Mouse (Mus musculus): ENCODE results near the gene Zmym6. TPM values are rescaled to one million over a fixed set of nuclear protein-coding genes. Genes with fewer than 3 reads are reported as not detected.

The Zmym6 gene
- total RNA-seq (2014; rRNA removed) (6.8 and 7.2 TPM in 2 replicates), polyA plus RNA-seq (2012; rRNA removed) (0.98 and 1.4 TPM in 2 replicates)

GRCm38 (mm10) chr4:127076875-127077548 is at the start of gene Zmym6:
Gene Zmym6, plus strand, starts transcription at chr4:127077383.
- peaks cover 3% of the 10 kb centered on the region; the same call in 1 of the 2 replicates for H3K4me1 ChIP-seq (ENCODE audit: control insufficient read depth, insufficient read depth, low read length)
- H3K27ac ChIP-seq (replicated peaks; ENCODE audit: insufficient read depth, low read depth, low read length): peak within 1 kb of the TSS; percentile 64
- H3K79me2 ChIP-seq (ENCODE audit: control insufficient read depth, insufficient read depth, low read length): no peaks in the 10 kb centered on the region
- WGBS: 1% methylated on average over 46 of the region's 46 CpGs
- TF ChIP-seq POLR2A (IDR thresholded peaks at IDR 0.05; ENCODE audit: extremely low read depth, insufficient read depth, low read length) (0 out of 2 replicates have a peak, but pooled peaks have one; percentile 43), CTCF (IDR thresholded peaks at IDR 0.05; ENCODE audit: low read depth, low read length) (no peak)
- H3K36me3 ChIP-seq (ENCODE audit: control insufficient read depth, insufficient read depth, low read length): no peaks in the 10 kb centered on the region
- H3K4me3 ChIP-seq (ENCODE audit: insufficient read depth, low read depth, low read length): peak within 1 kb of the TSS; percentile 59
- H3K27me3 ChIP-seq (ENCODE audit: control insufficient read depth, insufficient read depth, low read length): no peaks in the 10 kb centered on the region
- peak; percentile 85 for DNase-seq (ENCODE audit: extremely low read depth, low read depth, low spot score)
- peak within 1 kb of the TSS; percentile 39 for H3K9ac ChIP-seq (ENCODE audit: low read depth, low read length)

DNA sequence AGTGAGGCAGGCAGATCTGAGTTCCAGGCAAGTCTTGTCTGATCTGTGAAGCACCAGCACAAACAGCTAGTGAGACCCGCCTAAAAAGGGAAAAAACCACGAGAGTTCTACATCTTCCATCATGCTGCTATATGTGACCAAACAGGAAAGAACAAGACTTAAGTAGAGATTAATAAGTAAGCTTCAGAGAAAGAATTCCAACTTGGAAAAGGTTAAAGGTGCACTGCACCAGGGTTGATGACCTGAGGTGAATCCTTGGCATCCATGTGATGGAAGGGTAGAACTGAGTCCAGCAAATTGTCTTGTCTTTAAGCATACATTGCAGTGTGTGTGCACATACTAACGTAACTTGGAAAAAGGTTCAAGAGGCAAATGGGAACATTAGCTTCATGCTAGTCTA is 40.0 kb upstream of the Zmym6 start:
- Histone ChIP-seq H3K4me3 (ENCODE audit: insufficient read depth, low read depth, low read length) (no peak overlapping the region), H3K27me3 (ENCODE audit: control insufficient read depth, insufficient read depth, low read length) (no peaks in the 10 kb centered on the region), H3K27ac (replicated peaks; ENCODE audit: insufficient read depth, low read depth, low read length) (no peak overlapping the region), H3K9ac (ENCODE audit: low read depth, low read length) (no peak overlapping the region), H3K36me3 (ENCODE audit: control insufficient read depth, insufficient read depth, low read length) (peaks cover 70% of the 10 kb centered on the region), H3K79me2 (ENCODE audit: control insufficient read depth, insufficient read depth, low read length) (no peaks in the 10 kb centered on the region; the same call in 1 of the 2 replicates), H3K4me1 (ENCODE audit: control insufficient read depth, insufficient read depth, low read length) (no peaks in the 10 kb centered on the region; the same call in 1 of the 2 replicates)
- peak; percentile 57 for DNase-seq (ENCODE audit: extremely low read depth, low read depth, low spot score)
- TF ChIP-seq CTCF (IDR thresholded peaks at IDR 0.05; ENCODE audit: low read depth, low read length) (no peak), POLR2A (IDR thresholded peaks at IDR 0.05; ENCODE audit: extremely low read depth, insufficient read depth, low read length) (no peak)
- WGBS: 63% methylated on average over 3 of the region's 3 CpGs

DNA sequence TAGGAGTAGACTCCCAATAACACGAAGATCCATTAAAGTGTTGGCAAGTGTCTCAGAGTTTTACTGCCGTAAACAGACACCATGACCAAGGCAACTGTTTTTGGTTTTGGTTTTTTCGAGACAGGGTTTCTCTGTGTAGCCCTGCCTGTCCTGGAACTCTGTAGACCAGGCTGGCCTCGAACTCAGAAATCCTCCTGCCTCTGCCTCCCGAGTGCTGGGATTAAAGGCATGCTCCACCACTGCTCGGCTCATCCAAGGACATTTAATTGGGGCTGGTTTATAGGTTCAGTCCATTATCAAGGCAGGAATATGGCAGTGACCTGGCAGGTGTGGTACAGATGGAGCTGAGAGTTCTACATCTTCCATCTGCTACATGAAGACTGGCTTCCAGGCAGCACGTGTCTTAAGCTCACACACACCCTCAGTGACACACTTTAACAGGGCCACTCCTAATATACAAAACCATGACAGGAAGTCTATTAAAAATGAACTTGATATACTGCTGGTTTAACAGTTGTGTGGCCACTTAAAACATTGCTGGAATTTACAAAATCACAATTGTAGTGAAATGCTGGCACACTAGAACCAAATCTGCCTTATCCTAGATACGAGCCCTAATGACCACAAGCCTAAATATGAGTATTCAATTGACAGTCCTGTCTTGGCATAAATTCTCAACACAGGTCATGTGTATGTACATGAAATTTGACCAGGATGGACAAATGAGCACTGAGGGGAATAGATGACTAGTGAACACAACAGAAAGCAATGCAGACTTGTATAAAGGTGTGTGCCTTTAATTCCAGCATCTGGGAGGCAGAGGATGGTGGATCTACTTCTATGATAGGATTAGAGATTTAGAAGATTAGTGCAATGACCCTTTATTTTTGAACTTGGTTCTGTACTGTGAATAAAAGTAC is 39.0 kb upstream of the Zmym6 start:
- Histone ChIP-seq H3K27ac (replicated peaks; ENCODE audit: insufficient read depth, low read depth, low read length) (no peak overlapping the region), H3K27me3 (ENCODE audit: control insufficient read depth, insufficient read depth, low read length) (no peaks in the 10 kb centered on the region), H3K9ac (ENCODE audit: low read depth, low read length) (no peak overlapping the region), H3K36me3 (ENCODE audit: control insufficient read depth, insufficient read depth, low read length) (peaks cover 61% of the 10 kb centered on the region), H3K4me1 (ENCODE audit: control insufficient read depth, insufficient read depth, low read length) (no peaks in the 10 kb centered on the region; the same call in 1 of the 2 replicates), H3K4me3 (ENCODE audit: insufficient read depth, low read depth, low read length) (no peak overlapping the region), H3K79me2 (ENCODE audit: control insufficient read depth, insufficient read depth, low read length) (no peaks in the 10 kb centered on the region)
- DNase-seq (ENCODE audit: extremely low read depth, low read depth, low spot score): no peak
- 91% methylated on average over 8 of the region's 8 CpGs for WGBS
- TF ChIP-seq POLR2A (IDR thresholded peaks at IDR 0.05; ENCODE audit: extremely low read depth, insufficient read depth, low read length) (no peak), CTCF (IDR thresholded peaks at IDR 0.05; ENCODE audit: low read depth, low read length) (no peak)

DNA sequence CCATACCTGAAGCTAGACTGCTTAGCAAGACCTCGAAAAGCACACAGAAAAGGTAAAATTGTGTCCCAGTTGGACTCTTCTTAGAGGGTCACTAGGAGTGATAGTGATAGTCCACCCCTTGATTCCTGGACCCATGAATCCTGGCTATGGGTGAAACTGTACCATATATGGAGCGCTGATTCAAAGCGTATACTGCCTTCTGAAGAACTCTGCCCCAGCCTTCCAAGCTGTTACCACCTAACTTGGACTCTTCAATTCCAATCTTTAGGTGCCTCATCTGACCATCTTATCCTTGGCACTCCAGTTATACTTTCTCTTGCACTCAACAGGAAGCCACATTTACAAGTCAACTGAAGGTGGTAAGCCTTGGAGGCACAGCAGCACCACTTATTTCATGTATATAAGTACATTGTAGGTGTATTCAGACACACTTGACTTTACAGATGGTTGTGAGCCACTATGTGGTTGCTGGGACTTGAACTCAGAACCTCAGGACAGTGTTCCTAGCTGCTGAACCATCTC is 38.3 kb upstream of the Zmym6 start:
- H3K27ac ChIP-seq (replicated peaks; ENCODE audit: insufficient read depth, low read depth, low read length): no peak overlapping the region
- H3K4me1 ChIP-seq (ENCODE audit: control insufficient read depth, insufficient read depth, low read length): no peaks in the 10 kb centered on the region
- WGBS: 94% methylated on average over 3 of the region's 3 CpGs
- H3K36me3 ChIP-seq (ENCODE audit: control insufficient read depth, insufficient read depth, low read length): peaks cover 53% of the 10 kb centered on the region
- TF ChIP-seq POLR2A (IDR thresholded peaks at IDR 0.05; ENCODE audit: extremely low read depth, insufficient read depth, low read length) (no peak), CTCF (IDR thresholded peaks at IDR 0.05; ENCODE audit: low read depth, low read length) (no peak)
- DNase-seq (ENCODE audit: extremely low read depth, low read depth, low spot score): no peak
- H3K79me2 ChIP-seq (ENCODE audit: control insufficient read depth, insufficient read depth, low read length): no peaks in the 10 kb centered on the region
- no peak overlapping the region for H3K9ac ChIP-seq (ENCODE audit: low read depth, low read length)
- H3K27me3 ChIP-seq (ENCODE audit: control insufficient read depth, insufficient read depth, low read length): no peaks in the 10 kb centered on the region
- no peak overlapping the region for H3K4me3 ChIP-seq (ENCODE audit: insufficient read depth, low read depth, low read length)

GRCm38 (mm10) chr4:127039871-127040483 is 37.2 kb upstream of the Zmym6 start:
- no peak overlapping the region for H3K4me3 ChIP-seq (ENCODE audit: insufficient read depth, low read depth, low read length)
- peaks cover 44% of the 10 kb centered on the region for H3K36me3 ChIP-seq (ENCODE audit: control insufficient read depth, insufficient read depth, low read length)
- H3K9ac ChIP-seq (ENCODE audit: low read depth, low read length): no peak overlapping the region
- H3K4me1 ChIP-seq (ENCODE audit: control insufficient read depth, insufficient read depth, low read length): no peaks in the 10 kb centered on the region
- no peaks in the 10 kb centered on the region for H3K79me2 ChIP-seq (ENCODE audit: control insufficient read depth, insufficient read depth, low read length)
- WGBS: 79% methylated on average over 3 of the region's 3 CpGs
- no peaks in the 10 kb centered on the region for H3K27me3 ChIP-seq (ENCODE audit: control insufficient read depth, insufficient read depth, low read length)
- no peak overlapping the region for H3K27ac ChIP-seq (replicated peaks; ENCODE audit: insufficient read depth, low read depth, low read length)
- no peak for TF ChIP-seq POLR2A (IDR thresholded peaks at IDR 0.05; ENCODE audit: extremely low read depth, insufficient read depth, low read length)
- no peak for TF ChIP-seq CTCF (IDR thresholded peaks at IDR 0.05; ENCODE audit: low read depth, low read length)
- no peak for DNase-seq (ENCODE audit: extremely low read depth, low read depth, low spot score)

Data from liver, adult 2 months (tissue).